ENCODE assay signal across 13 mouse cellular contexts in the genomic region with DNA sequence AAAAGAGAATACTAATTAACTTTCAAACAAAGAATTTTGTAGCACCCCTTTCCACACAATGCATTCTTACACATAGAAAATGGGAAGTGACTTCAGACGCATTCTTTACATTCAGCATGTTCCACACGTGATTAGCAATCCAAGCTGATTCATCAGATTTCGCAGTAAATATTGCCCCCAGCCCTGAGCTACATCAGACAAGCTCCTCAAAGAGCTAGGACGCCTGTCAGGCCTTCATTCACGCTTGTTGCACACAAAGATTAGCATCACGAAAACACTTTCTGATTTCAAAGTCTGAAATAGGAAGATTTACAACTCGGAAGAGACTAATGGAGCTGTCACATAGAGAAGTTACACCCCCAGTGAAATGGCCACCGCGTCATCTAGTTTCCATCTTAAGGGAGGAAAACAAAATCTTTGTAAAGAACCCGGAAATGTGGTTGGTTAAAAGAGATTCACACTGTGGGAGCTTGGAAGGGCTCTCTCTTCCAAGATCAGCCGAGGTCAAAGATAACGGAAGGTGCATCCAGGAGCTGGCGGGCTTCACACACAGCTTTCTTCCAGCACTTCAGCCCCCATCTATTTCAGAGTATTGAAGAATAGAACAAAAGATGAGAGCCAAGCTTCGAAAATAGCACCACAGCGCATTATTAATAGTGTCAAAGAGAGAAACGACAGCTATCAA.
A peak's percentile ranks its signal among the peaks of the same experiment; 100 is the strongest.
DNase-seq lines count a peak whose midpoint lies in the region; ATAC-seq and TF ChIP-seq lines count a peak whose summit lies in the region.
"Had no signal": no experiment of that assay in that cellular context is flagged by ENCODE, and none has a peak within 500 bp of the region (broad histone marks: within the 10 kb centered on the region; RNA-seq: fewer than 3 reads in every experiment).

No protein-coding gene starts in this region.

- no peaks in the 10 kb centered on the region for H3K27me3 ChIP-seq in kidney, embryonic 15.5 days
- H3K27me3 ChIP-seq in kidney, embryonic 16.5 days (ENCODE audit: insufficient read depth, low read length) = no peaks in the 10 kb centered on the region
- no peaks in the 10 kb centered on the region for H3K27me3 ChIP-seq in forebrain, embryonic 13.5 days
- H3K27me3 ChIP-seq in hindbrain, postnatal 0 days (ENCODE audit: insufficient read depth, low read length) = no peaks in the 10 kb centered on the region
- H3K27me3 ChIP-seq: limb, embryonic 15.5 days had no signal

- no peaks in the 10 kb centered on the region for H3K36me3 ChIP-seq in kidney, embryonic 15.5 days
- no peaks in the 10 kb centered on the region for H3K36me3 ChIP-seq in kidney, embryonic 16.5 days (ENCODE audit: insufficient read depth, low read length)
- H3K36me3 ChIP-seq in forebrain, embryonic 13.5 days (ENCODE audit: poor library complexity, severe bottlenecking) = no peaks in the 10 kb centered on the region
- H3K36me3 ChIP-seq in hindbrain, postnatal 0 days (ENCODE audit: insufficient read depth, low read length) = no peaks in the 10 kb centered on the region
- H3K36me3 ChIP-seq: limb, embryonic 15.5 days had no signal

- WGBS in kidney, embryonic 15.5 days = 56% methylated on average over 16 of the region's 16 CpGs
- 49% methylated on average over 16 of the region's 16 CpGs for WGBS in kidney, embryonic 16.5 days
- 6% methylated on average over 16 of the region's 16 CpGs for WGBS in forebrain, embryonic 13.5 days
- 27% methylated on average over 16 of the region's 16 CpGs for WGBS in hindbrain, postnatal 0 days

- TF ChIP-seq CTCF in hindbrain, postnatal 0 days (IDR thresholded peaks at IDR 0.05; ENCODE audit: low read depth) = no peak

- H3K9ac ChIP-seq in kidney, embryonic 15.5 days = no peak overlapping the region
- no peak overlapping the region for H3K9ac ChIP-seq in kidney, embryonic 16.5 days (replicated peaks; ENCODE audit: low read length)
- no peak overlapping the region for H3K9ac ChIP-seq in forebrain, embryonic 13.5 days
- H3K9ac ChIP-seq in hindbrain, postnatal 0 days (replicated peaks; ENCODE audit: low read length) = no peak overlapping the region
- H3K9ac ChIP-seq: limb, embryonic 15.5 days had no signal

- no peak overlapping the region for H3K27ac ChIP-seq in kidney, embryonic 15.5 days
- no peak overlapping the region for H3K27ac ChIP-seq in kidney, embryonic 16.5 days (ENCODE audit: low read length)
- H3K27ac ChIP-seq in forebrain, embryonic 13.5 days = no peak overlapping the region
- H3K27ac ChIP-seq in hindbrain, postnatal 0 days = no peak overlapping the region
- H3K27ac ChIP-seq: gastrocnemius, adult 2 months; limb, embryonic 15.5 days had no signal

- H3K4me3 ChIP-seq in kidney, embryonic 15.5 days (replicated peaks) = no peak overlapping the region
- no peak overlapping the region for H3K4me3 ChIP-seq in kidney, embryonic 16.5 days (ENCODE audit: low read length)
- peak overlapping the region; percentile 6; the same call in 1 of the 2 replicates for H3K4me3 ChIP-seq in forebrain, embryonic 13.5 days
- no peak overlapping the region for H3K4me3 ChIP-seq in hindbrain, postnatal 0 days (ENCODE audit: low read length)
- H3K4me3 ChIP-seq: gastrocnemius, adult 2 months; limb, embryonic 15.5 days had no signal

- ATAC-seq in kidney, embryonic 15.5 days (replicated peaks; ENCODE audit: low FRiP score) = 0 out of 2 replicates have a peak, but pooled peaks have one; percentile 33
- no peak for ATAC-seq in kidney, embryonic 16.5 days (ENCODE audit: low FRiP score, low TSS enrichment)
- ATAC-seq in forebrain, embryonic 13.5 days = peak; percentile 82
- ATAC-seq in hindbrain, postnatal 0 days = no peak
- ATAC-seq: lung, postnatal 0 days had no signal

- no peak overlapping the region for H3K4me2 ChIP-seq in kidney, embryonic 15.5 days
- H3K4me2 ChIP-seq in kidney, embryonic 16.5 days (replicated peaks; ENCODE audit: low read depth, low read length) = no peak overlapping the region; the same call in 1 of the 2 replicates
- peak overlapping the region; percentile 44 for H3K4me2 ChIP-seq in forebrain, embryonic 13.5 days
- H3K4me2 ChIP-seq in hindbrain, postnatal 0 days (ENCODE audit: low read depth, low read length) = peak overlapping the region; percentile 21
- H3K4me2 ChIP-seq: limb, embryonic 15.5 days had no signal

- no peaks in the 10 kb centered on the region for H3K9me3 ChIP-seq in kidney, embryonic 15.5 days (replicated peaks)
- H3K9me3 ChIP-seq in kidney, embryonic 16.5 days (ENCODE audit: low read length) = no peaks in the 10 kb centered on the region
- no peaks in the 10 kb centered on the region for H3K9me3 ChIP-seq in forebrain, embryonic 13.5 days (replicated peaks)
- H3K9me3 ChIP-seq in hindbrain, postnatal 0 days (ENCODE audit: low read length) = no peaks in the 10 kb centered on the region
- H3K9me3 ChIP-seq: limb, embryonic 15.5 days had no signal

- peaks cover 6% of the 10 kb centered on the region; the same call in 1 of the 2 replicates for H3K4me1 ChIP-seq in kidney, embryonic 15.5 days
- H3K4me1 ChIP-seq in kidney, embryonic 16.5 days (ENCODE audit: insufficient read depth, low read length) = peaks cover 8% of the 10 kb centered on the region
- H3K4me1 ChIP-seq in forebrain, embryonic 13.5 days = peaks cover 11% of the 10 kb centered on the region
- no peaks in the 10 kb centered on the region for H3K4me1 ChIP-seq in hindbrain, postnatal 0 days (ENCODE audit: insufficient read depth, low read length)
- H3K4me1 ChIP-seq: limb, embryonic 15.5 days had no signal

- DNase-seq in hindbrain, postnatal 0 days (ENCODE audit: low spot score) = no peak
- peak; percentile 68 for DNase-seq in retina, postnatal 1 day
- no peak for DNase-seq in right cerebral cortex, adult 18-20 months
- no peak for DNase-seq in cerebellum, postnatal 14 days
- DNase-seq: cerebellum, adult 8-10 months; gastrocnemius, adult 2 months; kidney, adult 11 months; right cerebral cortex, postnatal 25 days had no signal

Comparison
In these comparisons a context has a peak if more than half of its experiments do, and no peak if none do; other contexts are left out.
1. ATAC-seq: peak in kidney, embryonic 15.5 days (single experiment) and forebrain, embryonic 13.5 days (single experiment); none in kidney, embryonic 16.5 days (single experiment) and hindbrain, postnatal 0 days (single experiment).
2. H3K4me2 ChIP-seq: peak in forebrain, embryonic 13.5 days (single experiment) and hindbrain, postnatal 0 days (single experiment); none in kidney, embryonic 15.5 days (single experiment) and kidney, embryonic 16.5 days (single experiment).